15 mouse cellular contexts compared by ENCODE assay signal in genomic region chr14:44547961-44548360, GRCm38 (mm10). TPM values are rescaled to one million over a fixed set of nuclear protein-coding genes. Genes with fewer than 3 reads are reported as not detected.
"Had no signal": no experiment of that assay in that cellular context is flagged by ENCODE, and none has a peak within 500 bp of the region (broad histone marks: within the 10 kb centered on the region; RNA-seq: fewer than 3 reads in every experiment).

No protein-coding gene starts in this region.

RNA-seq across cellular contexts. Expression of gene Gm17093, which starts 29.9 kb away (rescaled TPM):
- total RNA-seq: neutrophil, adult 5-6 weeks had no signal
- polyA plus RNA-seq: neural tube, embryonic 12.5 days; neural tube, embryonic 13.5 days; neural tube, embryonic 14.5 days; neural tube, embryonic 15.5 days; small intestine, adult 2 months; spleen, adult 2 months; stomach, embryonic 14.5 days; stomach, embryonic 15.5 days; stomach, embryonic 16.5 days; stomach, postnatal 0 days; testis, adult 2 months; thymus, adult 2 months; thymus, postnatal 0 days; urinary bladder, adult 2 months had no signal

RNA-seq across cellular contexts. Expression of gene Gm8247, which starts 35.0 kb away (rescaled TPM):
- total RNA-seq: neutrophil, adult 5-6 weeks had no signal
- polyA plus RNA-seq: neural tube, embryonic 12.5 days; neural tube, embryonic 14.5 days; neural tube, embryonic 15.5 days; small intestine, adult 2 months; spleen, adult 2 months; stomach, embryonic 14.5 days; stomach, embryonic 15.5 days; stomach, embryonic 16.5 days; stomach, postnatal 0 days; thymus, adult 2 months; thymus, postnatal 0 days; urinary bladder, adult 2 months had no signal

RNA-seq across cellular contexts. Expression of gene BC061237, which starts 55.7 kb away (rescaled TPM):
- total RNA-seq: neutrophil, adult 5-6 weeks had no signal
- polyA plus RNA-seq: neural tube, embryonic 14.5 days; small intestine, adult 2 months; spleen, adult 2 months; stomach, embryonic 14.5 days; stomach, embryonic 15.5 days; stomach, embryonic 16.5 days; stomach, postnatal 0 days; thymus, adult 2 months; thymus, postnatal 0 days; urinary bladder, adult 2 months had no signal
